20 mouse cellular contexts compared by ENCODE assay signal in the genomic region with DNA sequence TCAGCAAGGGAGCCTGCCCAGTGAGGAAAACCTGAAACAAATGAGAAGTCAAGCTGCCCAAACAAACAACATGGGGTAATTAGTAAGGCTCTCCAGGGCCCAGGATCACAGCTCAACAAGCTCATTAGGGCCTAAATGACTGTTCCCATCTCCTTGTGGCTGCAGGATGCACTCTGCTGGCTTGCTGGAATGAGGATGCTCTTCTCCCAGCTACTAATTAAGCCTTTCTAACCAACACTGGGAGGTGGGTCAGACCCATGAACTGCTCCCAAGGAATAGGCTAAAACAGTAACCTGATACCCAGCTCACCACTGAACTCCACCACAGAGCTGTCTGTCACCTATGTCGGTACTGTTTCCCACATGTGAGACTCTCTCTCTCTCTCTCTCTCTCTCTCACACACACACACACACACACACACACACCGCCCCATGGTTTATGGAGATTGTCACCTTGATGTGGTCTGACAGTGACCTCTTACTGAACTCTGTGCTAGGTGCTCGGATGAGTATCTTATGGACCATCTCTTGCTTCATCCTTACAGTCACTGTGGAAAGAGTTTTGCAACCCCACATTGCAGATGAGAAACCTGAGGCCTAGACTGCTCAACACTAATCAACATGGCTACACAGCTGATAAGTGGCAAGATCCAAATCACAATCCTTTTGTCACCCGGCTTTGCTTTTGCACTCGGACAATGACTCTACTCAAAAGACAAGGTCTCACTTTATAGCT. TPM values are rescaled to one million over a fixed set of nuclear protein-coding genes. Genes with fewer than 3 reads are reported as not detected.
DNase-seq lines count a peak whose midpoint lies in the region; ATAC-seq lines count a peak whose summit lies in the region.
"Had no signal": no experiment of that assay in that cellular context is flagged by ENCODE, and none has a peak within 500 bp of the region (broad histone marks: within the 10 kb centered on the region; RNA-seq: fewer than 3 reads in every experiment).

No protein-coding gene starts in this region.

- WGBS in kidney, embryonic 15.5 days, result 52% methylated on average over 5 of the region's 5 CpGs

- no peak overlapping the region for H3K9ac ChIP-seq in kidney, embryonic 15.5 days
- H3K9ac ChIP-seq: embryonic facial prominence, embryonic 13.5 days; limb, embryonic 12.5 days; liver, embryonic 13.5 days; lung, embryonic 14.5 days; midbrain, embryonic 12.5 days had no signal

- H3K27ac ChIP-seq in kidney, embryonic 15.5 days, result no peak overlapping the region
- H3K27ac ChIP-seq: embryonic facial prominence, embryonic 13.5 days; forebrain, embryonic 10.5 days; limb, embryonic 12.5 days; liver, embryonic 13.5 days; midbrain, embryonic 12.5 days had no signal

- peaks cover 15% of the 10 kb centered on the region; the same call in 1 of the 2 replicates for H3K27me3 ChIP-seq in kidney, embryonic 15.5 days
- H3K27me3 ChIP-seq: embryonic facial prominence, embryonic 13.5 days; midbrain, embryonic 12.5 days had no signal

- no peak overlapping the region for H3K4me3 ChIP-seq in kidney, embryonic 15.5 days (replicated peaks)
- H3K4me3 ChIP-seq: embryonic facial prominence, embryonic 13.5 days; forebrain, embryonic 10.5 days; limb, embryonic 12.5 days; liver, embryonic 13.5 days; midbrain, embryonic 12.5 days had no signal

- H3K9me3 ChIP-seq in kidney, embryonic 15.5 days (replicated peaks), result no peaks in the 10 kb centered on the region
- H3K9me3 ChIP-seq: embryonic facial prominence, embryonic 13.5 days; forebrain, embryonic 10.5 days; limb, embryonic 12.5 days; liver, embryonic 13.5 days; midbrain, embryonic 12.5 days had no signal

- H3K4me1 ChIP-seq in kidney, embryonic 15.5 days, result peaks cover 7% of the 10 kb centered on the region
- H3K4me1 ChIP-seq: embryonic facial prominence, embryonic 13.5 days; liver, embryonic 13.5 days; midbrain, embryonic 12.5 days had no signal

- peak; percentile 18 for DNase-seq in embryo, embryonic 10 days (ENCODE audit: low spot score)
- DNase-seq in embryo, embryonic 9.5 days (ENCODE audit: extremely low spot score), result no peak
- DNase-seq in kidney, adult 8-10 months, result no peak
- peak; percentile 45 for DNase-seq in fat pad, adult 2 months (ENCODE audit: extremely low read depth, low read depth, low spot score)
- DNase-seq in retina, postnatal 1 day, result peak; percentile 59
- no peak for DNase-seq in layer of hippocampus, adult 18-20 months (ENCODE audit: low spot score in 2 of 2)
- DNase-seq: cerebellum, adult 8-10 months; heart, adult 18-20 months; liver, embryonic 13.5 days; lung, embryonic 14.5 days; lung, postnatal 4 days; thymus, postnatal 14 days had no signal

- ATAC-seq in kidney, embryonic 15.5 days (replicated peaks; ENCODE audit: low FRiP score), result peak; percentile 94
- no peak for ATAC-seq in erythroid progenitor cell, adult 5-6 weeks (replicated peaks; ENCODE audit: low FRiP score, poor library complexity, severe bottlenecking)
- ATAC-seq: hindbrain, embryonic 16.5 days; intestine, postnatal 0 days had no signal

- H3K4me2 ChIP-seq in kidney, embryonic 15.5 days, result no peak overlapping the region
- H3K4me2 ChIP-seq: embryonic facial prominence, embryonic 13.5 days; limb, embryonic 12.5 days; liver, embryonic 13.5 days; lung, embryonic 14.5 days; midbrain, embryonic 12.5 days had no signal

- no peaks in the 10 kb centered on the region for H3K36me3 ChIP-seq in kidney, embryonic 15.5 days
- H3K36me3 ChIP-seq: embryonic facial prominence, embryonic 13.5 days; forebrain, embryonic 10.5 days; limb, embryonic 12.5 days; liver, embryonic 13.5 days; midbrain, embryonic 12.5 days had no signal

RNA-seq across cellular contexts. Expression of gene Lgalsl, which starts 18.5 kb away (rescaled TPM):
- polyA plus RNA-seq in kidney, embryonic 15.5 days (2015; fragmentation: Nextera tagmentation; extraction: Ambion mirVana), result 35.5 and 36.2 TPM in 2 replicates
- 0.84 and 7.2 TPM in 2 replicates for total RNA-seq in erythroid progenitor cell, adult 5-6 weeks (2015; ENCODE audit: low replicate concordance)
- 0.39 and 0.61 TPM in 2 replicates for total RNA-seq in erythroid progenitor cell, adult 5-6 weeks (2017; ENCODE audit: low replicate concordance)
- 10 to 100 TPM; 78.3 to 80.4 TPM for total RNA-seq in layer of hippocampus, adult 18-20 months (2021)

Comparison
In these comparisons a context has a peak if more than half of its experiments do, and no peak if none do; other contexts are left out.
1. DNase-seq: peak in embryo, embryonic 10 days (single experiment), fat pad, adult 2 months (single experiment) and retina, postnatal 1 day (single experiment); none in embryo, embryonic 9.5 days (single experiment), kidney, adult 8-10 months (0 of 2) and layer of hippocampus, adult 18-20 months (0 of 2).
2. RNA of gene Lgalsl, which starts 18.5 kb away (total RNA-seq): 78.3 to 80.4 TPM in layer of hippocampus, adult 18-20 months; 0.39 to 7.2 TPM in erythroid progenitor cell, adult 5-6 weeks; every median in the first group is over 4 times any median in the second.